Mouse (Mus musculus) gastrocnemius, postnatal 4 days (tissue): ENCODE data around the gene Syk. TPM values are rescaled to one million over a fixed set of nuclear protein-coding genes. Genes with fewer than 3 reads are reported as not detected.

Experiments used
- DNase-seq, 2 experiments: peaks; one replicate each; pipeline ENCODE4 v3.0.0; 2021 to 2022; ENCODE audit warnings: low spot score in 2 of 2, mixed read lengths in 2 of 2
- total RNA-seq, 2 experiments: library from RNA; stranded (reverse); gene quantifications; 2 replicates each; pipeline ENCODE4 v1.2.3; 2021

Syk gene
- total RNA-seq, 2 experiments from 2014 or later: 5.6 to 5.9 TPM

DNA sequence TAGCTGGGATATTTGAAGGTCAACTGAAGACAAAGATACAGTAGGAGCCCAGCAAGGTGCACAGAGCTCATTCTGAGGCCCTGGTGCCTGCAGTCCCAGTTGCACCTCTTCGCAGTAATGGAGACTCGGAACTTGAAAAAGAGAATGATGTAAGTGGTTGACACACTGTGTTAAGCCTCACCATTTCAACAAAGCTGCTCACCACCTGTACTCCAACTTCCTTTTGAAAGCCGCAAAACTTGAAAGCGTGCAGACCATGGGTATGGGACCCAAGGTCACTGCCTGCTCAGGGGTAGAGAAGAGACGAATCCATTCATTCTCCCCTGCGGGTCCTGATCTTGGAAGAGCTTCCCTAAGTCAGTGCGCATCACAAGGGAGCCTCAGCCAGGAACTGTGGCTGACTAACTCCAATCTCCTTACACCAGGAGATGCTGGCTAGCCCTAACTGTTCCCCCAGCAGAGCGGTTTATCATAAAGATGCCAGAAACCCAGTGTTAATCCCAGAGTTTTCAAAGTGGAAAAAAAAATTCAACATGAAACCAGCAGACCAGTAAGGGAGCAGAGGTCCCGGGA lies 16.7 kb upstream of the Syk start:
- no peak for DNase-seq

GRCm38 (mm10) chr13:52566777-52567176 lies 16.2 kb upstream of the Syk start:
- DNase-seq: no peak

DNA sequence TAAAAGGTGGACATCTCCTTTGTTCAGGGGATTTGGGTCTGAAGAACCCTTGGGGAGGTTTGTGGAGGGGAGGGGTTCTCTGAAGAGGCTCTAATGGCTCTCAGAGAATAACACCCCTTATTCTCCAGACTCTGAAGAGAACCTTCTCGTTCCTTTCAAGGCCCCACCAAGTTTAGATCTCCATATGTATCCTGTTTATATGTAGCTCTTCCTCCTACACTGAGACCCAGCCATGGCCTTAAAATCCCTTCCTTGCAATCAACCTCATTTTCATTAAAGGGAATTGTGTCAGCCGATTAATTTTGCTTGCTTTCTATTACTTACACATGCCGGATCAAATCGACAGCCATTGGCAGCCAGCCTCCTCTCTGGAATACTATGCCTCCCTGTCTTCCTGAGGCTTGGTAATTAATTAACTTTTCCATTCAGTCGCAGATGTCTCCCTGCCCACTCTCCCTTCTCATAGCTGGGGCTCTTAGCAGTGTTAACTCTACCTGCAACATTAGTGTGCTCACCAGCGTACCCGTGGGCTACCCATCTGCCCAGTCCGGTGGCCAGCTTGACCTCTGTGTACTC lies 13.7 kb upstream of the Syk start:
- no peak for DNase-seq

- DNase-seq: no peak
Observed at GRCm38 (mm10) chr13:52570276-52570675, 12.7 kb upstream of the Syk start.

- DNase-seq: no peak
Observed at GRCm38 (mm10) chr13:52571591-52572384, 11.2 kb upstream of the Syk start.

- no peak for DNase-seq
Observed at GRCm38 (mm10) chr13:52572451-52573446, 10.2 kb upstream of the Syk start.

GRCm38 (mm10) chr13:52574311-52574710 lies 8.7 kb upstream of the Syk start:
- no peak for DNase-seq

DNA sequence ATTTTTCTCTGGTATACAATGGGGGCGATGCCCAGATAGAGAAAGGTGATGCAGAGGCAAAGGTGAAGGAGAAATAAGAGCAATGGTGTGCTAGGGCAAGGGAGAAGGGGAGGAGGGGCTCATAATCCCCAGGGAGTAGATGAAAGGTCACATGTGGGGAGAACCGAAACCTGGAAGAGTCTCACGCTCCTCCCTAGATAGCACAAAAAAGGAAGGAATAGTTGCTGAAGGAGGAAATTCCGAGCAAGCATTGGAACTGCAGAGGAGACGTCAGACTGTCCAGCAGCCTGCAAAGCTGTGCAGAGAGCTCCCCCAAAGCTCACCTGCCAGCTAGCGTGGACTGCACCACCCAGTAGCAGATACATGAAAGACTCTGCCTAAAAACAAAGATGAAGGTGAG lies 7.5 kb upstream of the Syk start:
- DNase-seq: no peak

DNA sequence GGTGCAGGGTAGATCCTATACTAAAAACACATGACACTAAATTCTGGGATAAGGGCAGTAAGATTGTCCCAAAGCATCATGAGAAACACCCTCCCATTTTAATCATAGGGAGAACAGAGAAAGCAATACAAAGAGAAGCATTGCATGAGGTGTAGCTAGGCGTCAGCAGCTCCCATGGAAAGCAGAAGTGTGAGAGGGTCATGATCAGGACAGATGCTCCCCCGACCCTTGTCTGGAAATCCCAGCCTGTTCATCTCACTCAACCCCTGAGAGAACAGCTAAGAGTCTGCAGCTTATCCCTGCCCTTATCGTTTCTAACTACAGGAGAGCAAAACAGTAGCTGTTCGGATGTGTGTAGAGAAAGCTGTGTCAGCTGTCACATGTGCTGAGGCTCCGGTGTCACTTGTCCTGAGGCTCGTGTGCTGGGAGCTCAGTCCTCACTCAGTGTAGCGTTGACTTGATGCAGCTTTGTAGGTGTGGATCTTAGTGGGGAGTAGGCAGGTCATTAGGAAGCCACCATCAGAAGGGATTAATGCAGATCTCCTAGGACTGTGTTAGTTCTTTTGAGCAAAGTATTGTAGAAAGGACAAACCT lies 6.9 kb upstream of the Syk start:
- no peak for DNase-seq

DNA sequence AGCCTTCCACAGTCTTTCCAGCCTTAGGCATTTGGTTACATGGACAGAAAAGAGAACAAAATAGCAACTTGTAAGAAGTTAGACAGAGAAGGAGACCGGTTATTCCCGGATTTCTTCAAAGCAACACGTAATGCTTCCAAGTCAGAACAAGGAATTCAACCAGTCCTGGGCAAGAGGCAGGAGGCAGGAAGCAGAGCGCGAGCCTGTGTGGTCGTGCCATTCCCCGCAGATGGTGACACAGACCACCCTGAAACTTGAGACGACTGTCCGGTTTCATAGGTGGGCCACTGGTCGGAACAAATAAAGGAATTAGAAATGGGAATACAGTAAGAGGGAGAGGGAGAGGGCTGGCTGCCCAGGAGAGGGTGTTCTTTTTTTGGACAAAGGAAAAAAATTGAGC lies 6.1 kb upstream of the Syk start:
- DNase-seq: no peak

- no peak for DNase-seq
Observed at GRCm38 (mm10) chr13:52577326-52577920, 5.5 kb upstream of the Syk start.

GRCm38 (mm10) chr13:52577939-52578338 lies 5.0 kb upstream of the Syk start:
- no peak for DNase-seq

GRCm38 (mm10) chr13:52578776-52579175 lies 4.2 kb upstream of the Syk start:
- DNase-seq: no peak

DNA sequence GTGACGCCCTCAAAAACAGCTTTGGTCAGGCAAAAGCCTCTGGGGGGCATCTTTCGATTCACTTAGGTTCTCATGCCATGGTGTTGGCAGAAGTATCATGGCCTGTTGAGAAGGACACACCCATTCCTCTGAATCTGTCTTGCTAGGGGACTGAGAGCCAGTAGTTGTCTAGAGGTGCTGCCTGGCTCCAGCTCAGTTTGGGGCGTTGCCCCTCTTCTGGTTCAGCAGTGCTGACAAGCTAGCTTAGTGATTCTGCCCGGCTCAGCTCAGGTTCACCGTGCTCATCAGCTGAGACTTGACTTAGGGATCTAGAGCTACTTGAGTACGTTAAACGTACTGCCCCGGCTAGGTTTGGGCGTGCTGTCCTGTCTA lies 481 bp upstream of the Syk start:
- no peak for DNase-seq

DNA sequence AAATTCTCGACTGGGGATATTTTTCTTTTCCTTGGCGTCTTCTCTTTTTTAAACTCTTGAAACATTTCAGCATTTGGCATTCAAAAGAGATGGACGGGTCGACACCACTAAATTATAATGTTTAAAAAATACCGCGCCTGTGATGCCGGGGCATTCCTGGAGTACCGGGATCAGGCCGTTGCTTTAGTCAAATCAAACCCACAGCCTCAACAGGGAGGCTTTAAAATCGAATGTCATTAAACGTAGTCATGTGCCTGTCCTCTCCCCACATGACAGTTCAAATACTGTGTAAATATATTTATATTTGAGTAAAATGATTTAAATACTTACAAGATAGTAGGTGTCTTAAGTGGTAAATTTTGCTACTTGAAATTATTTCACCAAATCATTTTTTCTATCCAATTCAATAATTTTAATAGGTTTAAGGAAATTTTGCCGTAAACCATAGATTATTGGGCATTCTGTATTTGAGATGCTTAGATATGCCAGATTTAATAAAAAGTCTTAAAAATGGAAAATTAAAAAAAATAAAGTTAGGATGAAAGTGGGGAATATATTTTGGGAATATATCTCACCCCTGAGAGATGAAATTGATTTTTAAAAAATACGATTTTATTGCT lies 1.1 kb downstream of the Syk start:
- no peak for DNase-seq

DNA sequence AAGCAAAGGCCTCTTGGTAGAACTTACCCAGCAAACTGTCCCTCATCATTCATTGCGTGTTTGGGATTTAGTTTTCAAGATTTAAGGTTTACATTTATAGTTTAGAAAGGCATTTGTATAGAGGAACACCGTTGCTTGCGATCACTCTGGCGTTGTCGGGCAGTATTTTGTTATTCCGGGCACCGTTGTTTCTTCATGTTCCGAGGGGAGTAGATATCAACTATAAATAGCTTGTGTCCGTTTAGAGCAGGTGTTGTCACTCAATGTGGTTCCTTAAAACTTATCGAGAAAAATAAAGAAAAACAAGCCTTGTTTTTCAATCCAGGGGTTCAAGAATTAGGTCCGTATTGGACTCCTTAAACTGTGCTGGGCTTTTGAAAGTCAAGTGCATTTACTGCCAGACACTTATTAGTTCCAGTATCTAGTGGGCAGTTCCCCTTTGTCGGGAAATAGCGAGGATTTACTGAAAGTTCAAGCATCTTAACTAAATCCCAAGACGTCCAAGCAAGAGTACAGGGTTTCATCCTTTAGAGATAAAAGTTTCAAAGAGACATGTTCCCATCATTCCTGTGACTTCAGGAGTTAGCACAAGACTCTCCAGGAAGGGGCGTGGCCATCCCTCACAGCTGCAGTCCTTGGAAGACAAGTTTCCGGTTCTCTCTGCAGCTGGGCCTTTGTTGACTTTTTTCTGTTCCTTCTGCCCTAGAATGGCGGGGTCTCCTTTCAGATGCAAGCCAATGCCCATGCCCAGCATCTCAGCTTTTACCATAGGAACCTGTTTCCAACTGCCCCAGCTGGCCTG lies 1.9 kb downstream of the Syk start:
- DNase-seq: no peak

DNA sequence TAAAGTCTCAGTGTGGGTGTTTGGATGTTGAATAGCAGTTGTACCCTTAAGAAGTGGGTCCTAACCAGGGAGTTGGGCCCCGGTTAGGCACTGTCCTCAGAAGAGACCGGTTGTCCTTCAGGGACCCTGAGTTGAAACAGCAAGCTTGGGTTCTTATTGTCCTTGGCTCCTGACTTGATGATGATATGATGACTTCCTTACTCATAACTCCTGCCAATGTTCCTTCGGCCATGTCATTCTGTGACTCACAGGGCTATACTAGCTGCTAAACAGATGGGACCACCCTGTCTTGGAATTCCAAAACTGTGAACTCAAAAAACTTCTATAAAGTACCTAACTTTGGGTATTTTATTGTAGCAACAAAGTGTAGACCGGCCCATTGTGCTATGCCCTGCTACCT lies 4.8 kb downstream of the Syk start:
- no peak for DNase-seq

- DNase-seq: no peak
Observed at GRCm38 (mm10) chr13:52589043-52589442, 6.1 kb downstream of the Syk start.

- DNase-seq: no peak
Observed at GRCm38 (mm10) chr13:52591831-52592230, 8.9 kb downstream of the Syk start.
